ENCODE assay signal across 16 mouse cellular contexts in genomic region chr17:74715128-74715527, GRCm38 (mm10).
"Had no signal": no experiment of that assay in that cellular context is flagged by ENCODE, and none has a peak within 500 bp of the region (broad histone marks: within the 10 kb centered on the region; RNA-seq: fewer than 3 reads in every experiment).

No protein-coding gene starts in this region.

- H3K4me1 ChIP-seq: stomach, embryonic 15.5 days had no signal

- H3K27ac ChIP-seq: neural tube, embryonic 13.5 days; neural tube, embryonic 15.5 days; stomach, embryonic 15.5 days; stomach, postnatal 0 days had no signal

- H3K9me3 ChIP-seq: neural tube, embryonic 13.5 days; neural tube, embryonic 15.5 days; stomach, embryonic 15.5 days had no signal

- DNase-seq: retina, postnatal 1 day; right cerebral cortex, adult 18-20 months; right cerebral cortex, postnatal 14 days; right cerebral cortex, postnatal 25 days; right cerebral cortex, postnatal 4 days; spleen, adult 18-20 months; thymus, adult 18-20 months; thymus, adult 2 months; thymus, postnatal 14 days; thymus, postnatal 25 days; thymus, postnatal 36 days; thymus, postnatal 4 days had no signal

- H3K9ac ChIP-seq: neural tube, embryonic 13.5 days; neural tube, embryonic 15.5 days; stomach, embryonic 15.5 days had no signal

- H3K27me3 ChIP-seq: stomach, embryonic 15.5 days had no signal

- H3K4me2 ChIP-seq: neural tube, embryonic 13.5 days; neural tube, embryonic 15.5 days; stomach, embryonic 15.5 days had no signal

- H3K36me3 ChIP-seq: neural tube, embryonic 15.5 days; stomach, embryonic 15.5 days had no signal

- H3K4me3 ChIP-seq: neural tube, embryonic 13.5 days; neural tube, embryonic 15.5 days; stomach, embryonic 15.5 days had no signal
